Mouse (Mus musculus) macrophage (primary cell): Measurements from ENCODE around the gene Gm4881. TPM values are rescaled to one million over a fixed set of nuclear protein-coding genes. Genes with fewer than 3 reads are reported as not detected.
A peak's percentile ranks its signal among the peaks of the same experiment; 100 is the strongest.

Experiments
- H3K27ac ChIP-seq: fragments of 350-480 bp; formaldehyde crosslinking; 2 replicates; pipeline ENCODE4 v1.9.0; 2021
- H3K36me3 ChIP-seq: fragments of 350-480 bp; formaldehyde crosslinking; 2 replicates; pipeline ENCODE4 v1.9.0; 2021; ENCODE audit errors: inconsistent target
- H3K4me3 ChIP-seq: fragments of 350-480 bp; formaldehyde crosslinking; 2 replicates; pipeline ENCODE4 v1.9.0; 2021; ENCODE audit errors: inconsistent target
- H3K79me2 ChIP-seq: fragments of 350-480 bp; formaldehyde crosslinking; 2 replicates; pipeline ENCODE4 v1.9.0; 2021; ENCODE audit errors: inconsistent target
- WGBS: methylation state at CpG from one replicate; pipeline ENCODE4 v1.1.7; 2026; ENCODE audit warnings: inconsistent platforms; ENCODE audit not compliant: missing documents; 5-methylcytosine and 5-hydroxymethylcytosine counted together
- polyA plus RNA-seq: library from polyadenylated mRNA; stranded (reverse); fragments of 250-400 nt; gene quantifications from 3 replicates; pipeline ENCODE4 v1.2.4, GENCODE M21; 2018; ENCODE audit warnings: inconsistent platforms
- total RNA-seq, 78 experiments: library from RNA; depleted of rRNA; stranded (reverse); fragments of 250-400 nt; gene quantifications; 1 replicate in 9 of 78; 2 replicates in 24 of 78; 3 replicates in 43 of 78; 4 replicates in 2 of 78; pipeline ENCODE4 v1.2.4; 2018; ENCODE audit warnings: inconsistent platforms in 56 of 78

The Gm4881 gene
- not detected for total RNA-seq (2018; cell fraction: chromatin; rRNA removed)
- not detected for total RNA-seq (2018; cell fraction: cytosol; rRNA removed)
- not detected for total RNA-seq (2018; cell fraction: nucleus; rRNA removed)
- polyA plus RNA-seq, result not detected in 3 replicates

GRCm38 (mm10) chr7:24944257-24944950 lies at the start of gene Gm4881:
TSS of gene Gm4881 (minus strand) at chr7:24944494.
- no peak within 1 kb of the TSS for H3K27ac ChIP-seq
- no peaks in the 10 kb centered on the region for H3K79me2 ChIP-seq
- no peak within 1 kb of the TSS for H3K4me3 ChIP-seq
- H3K36me3 ChIP-seq, result no peaks in the 10 kb centered on the region
- WGBS, result 3% methylated on average over 44 of the region's 72 CpGs

GRCm38 (mm10) chr7:24993081-24993480 lies 48.8 kb upstream of the Gm4881 start:
- H3K4me3 ChIP-seq, result no peak overlapping the region
- WGBS, result 84% methylated on average over 6 of the region's 6 CpGs
- peaks cover 23% of the 10 kb centered on the region for H3K36me3 ChIP-seq
- no peak overlapping the region for H3K27ac ChIP-seq
- H3K79me2 ChIP-seq, result no peaks in the 10 kb centered on the region

- 92% methylated on average over 8 of the region's 8 CpGs for WGBS
- Histone ChIP-seq H3K4me3 (no peak overlapping the region), H3K79me2 (no peaks in the 10 kb centered on the region), H3K27ac (no peak overlapping the region), H3K36me3 (peaks cover 18% of the 10 kb centered on the region; the same call in 1 of the 2 replicates)
Observed at GRCm38 (mm10) chr7:24990478-24990877, 46.2 kb upstream of the Gm4881 start.

- Histone ChIP-seq H3K79me2 (no peaks in the 10 kb centered on the region), H3K27ac (no peak overlapping the region), H3K36me3 (peaks cover 12% of the 10 kb centered on the region; the same call in 1 of the 2 replicates), H3K4me3 (no peak overlapping the region)
- 75% methylated on average over 12 of the region's 14 CpGs for WGBS
Observed at GRCm38 (mm10) chr7:24987941-24988340, 43.6 kb upstream of the Gm4881 start.

- H3K36me3 ChIP-seq, result peaks cover 21% of the 10 kb centered on the region; the same call in 1 of the 2 replicates
- H3K4me3 ChIP-seq, result no peak overlapping the region
- H3K27ac ChIP-seq, result no peak overlapping the region
- no peaks in the 10 kb centered on the region for H3K79me2 ChIP-seq
- 73% methylated on average over 3 of the region's 5 CpGs for whole genome bisulfite sequencing
Observed at GRCm38 (mm10) chr7:24985799-24986198, 41.5 kb upstream of the Gm4881 start.

- H3K36me3 ChIP-seq, result peaks cover 23% of the 10 kb centered on the region; the same call in 1 of the 2 replicates
- no peak overlapping the region for H3K4me3 ChIP-seq
- H3K79me2 ChIP-seq, result no peaks in the 10 kb centered on the region
- WGBS, result 97% methylated on average over 2 of the region's 2 CpGs
- no peak overlapping the region for H3K27ac ChIP-seq
Observed at GRCm38 (mm10) chr7:24984307-24984706, 40.0 kb upstream of the Gm4881 start.

- no peak overlapping the region for H3K27ac ChIP-seq
- H3K36me3 ChIP-seq, result peaks cover 23% of the 10 kb centered on the region; the same call in 1 of the 2 replicates
- WGBS, result 92% methylated on average over 5 of the region's 5 CpGs
- H3K79me2 ChIP-seq, result no peaks in the 10 kb centered on the region
- no peak overlapping the region for H3K4me3 ChIP-seq
Observed at GRCm38 (mm10) chr7:24983396-24983795, 39.1 kb upstream of the Gm4881 start.

- H3K36me3 ChIP-seq, result peaks cover 17% of the 10 kb centered on the region; the same call in 1 of the 2 replicates
- no peak overlapping the region for H3K4me3 ChIP-seq
- 93% methylated on average over 7 of the region's 7 CpGs for WGBS
- no peak overlapping the region for H3K27ac ChIP-seq
- H3K79me2 ChIP-seq, result no peaks in the 10 kb centered on the region
Observed at GRCm38 (mm10) chr7:24980439-24980838, 36.1 kb upstream of the Gm4881 start.

- H3K27ac ChIP-seq, result no peak overlapping the region
- 11% methylated on average over 7 of the region's 7 CpGs for WGBS
- H3K79me2 ChIP-seq, result no peaks in the 10 kb centered on the region
- no peak overlapping the region for H3K4me3 ChIP-seq
- peaks cover 17% of the 10 kb centered on the region; the same call in 1 of the 2 replicates for H3K36me3 ChIP-seq
Observed at GRCm38 (mm10) chr7:24978781-24979180, 34.5 kb upstream of the Gm4881 start.

- Histone ChIP-seq H3K36me3 (peaks cover 6% of the 10 kb centered on the region; the same call in 1 of the 2 replicates), H3K79me2 (no peaks in the 10 kb centered on the region), H3K27ac (no peak overlapping the region), H3K4me3 (no peak overlapping the region)
- WGBS, result 24% methylated on average over 9 of the region's 9 CpGs
Observed at GRCm38 (mm10) chr7:24974893-24975595, 30.8 kb upstream of the Gm4881 start.

GRCm38 (mm10) chr7:24973902-24974301 lies 29.6 kb upstream of the Gm4881 start:
- 94% methylated on average over 5 of the region's 5 CpGs for WGBS
- H3K27ac ChIP-seq, result no peak overlapping the region

GRCm38 (mm10) chr7:24973208-24973607 lies 28.9 kb upstream of the Gm4881 start:
- WGBS, result 95% methylated on average over 4 of the region's 4 CpGs
- Histone ChIP-seq H3K27ac (no peak overlapping the region), H3K4me3 (no peak overlapping the region), H3K79me2 (no peaks in the 10 kb centered on the region), H3K36me3 (peaks cover 10% of the 10 kb centered on the region; the same call in 1 of the 2 replicates)

More at GRCm38 (mm10) chr7:24973902-24974301, 29.6 kb upstream of the Gm4881 start:
- no peaks in the 10 kb centered on the region for H3K79me2 ChIP-seq
- H3K4me3 ChIP-seq, result no peak overlapping the region
- peaks cover 10% of the 10 kb centered on the region; the same call in 1 of the 2 replicates for H3K36me3 ChIP-seq

GRCm38 (mm10) chr7:24971972-24972893 lies 27.9 kb upstream of the Gm4881 start, which contains the start of gene Rabac1:
TSS of gene Rabac1 (minus strand) at chr7:24972754.
- under 1% methylated on average over 45 of the region's 45 CpGs for WGBS
- Histone ChIP-seq H3K27ac (peak within 1 kb of the TSS; percentile 37), H3K4me3 (peak within 1 kb of the TSS; percentile 97), H3K79me2 (no peaks in the 10 kb centered on the region), H3K36me3 (peaks cover 10% of the 10 kb centered on the region; the same call in 1 of the 2 replicates)
